25 mouse cellular contexts compared by ENCODE assay signal in the genomic region with DNA sequence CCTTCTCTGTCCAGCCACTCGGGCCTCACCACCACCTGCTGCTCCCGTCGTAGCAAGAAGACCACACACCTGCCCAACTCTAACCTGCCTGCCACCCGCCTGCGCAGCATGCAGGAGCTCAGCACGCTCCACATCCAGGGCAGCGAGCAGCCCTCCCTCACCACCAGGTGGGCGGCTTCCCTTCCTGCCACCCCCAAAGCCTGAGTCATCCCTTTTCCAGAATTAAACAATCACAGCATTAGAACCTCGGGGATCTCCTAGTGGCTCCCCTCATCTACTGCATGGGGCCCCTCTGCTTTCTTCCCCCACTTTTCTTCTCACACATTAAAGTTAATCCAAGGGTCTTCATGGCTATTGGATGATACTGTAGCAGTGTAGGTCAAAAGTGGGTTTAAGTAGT. TPM values are rescaled to one million over a fixed set of nuclear protein-coding genes. Genes with fewer than 3 reads are reported as not detected.
A peak's percentile ranks its signal among the peaks of the same experiment; 100 is the strongest.
DNase-seq lines count a peak whose midpoint lies in the region; ATAC-seq and TF ChIP-seq lines count a peak whose summit lies in the region.
"Had no signal": no experiment of that assay in that cellular context is flagged by ENCODE, and none has a peak within 500 bp of the region (broad histone marks: within the 10 kb centered on the region; RNA-seq: fewer than 3 reads in every experiment).

No protein-coding gene starts in this region.

- H3K4me2 ChIP-seq in midbrain, embryonic 11.5 days, result no peak overlapping the region
- no peak overlapping the region for H3K4me2 ChIP-seq in midbrain, embryonic 14.5 days (ENCODE audit: low read length)
- H3K4me2 ChIP-seq in liver, embryonic 12.5 days, result no peak overlapping the region
- H3K4me2 ChIP-seq: embryonic facial prominence, embryonic 13.5 days; hindbrain, embryonic 15.5 days; intestine, embryonic 15.5 days; limb, embryonic 12.5 days; liver, embryonic 13.5 days; lung, embryonic 14.5 days; midbrain, embryonic 13.5 days; neural tube, embryonic 13.5 days had no signal

- H3K36me3 ChIP-seq in heart, embryonic 10.5 days, result no peaks in the 10 kb centered on the region
- no peaks in the 10 kb centered on the region for H3K36me3 ChIP-seq in midbrain, embryonic 11.5 days (ENCODE audit: control insufficient read depth, insufficient read depth, low read length)
- H3K36me3 ChIP-seq in midbrain, embryonic 14.5 days (ENCODE audit: control insufficient read depth, insufficient read depth, low read length), result 0 out of 2 replicates have a peak, but pooled peaks cover 2% of the 10 kb centered on the region
- no peaks in the 10 kb centered on the region for H3K36me3 ChIP-seq in liver, embryonic 12.5 days
- H3K36me3 ChIP-seq: embryonic facial prominence, embryonic 13.5 days; intestine, embryonic 15.5 days; limb, embryonic 12.5 days; liver, embryonic 13.5 days; neural tube, embryonic 13.5 days had no signal

- no peak overlapping the region for H3K4me3 ChIP-seq in heart, embryonic 10.5 days
- no peak overlapping the region for H3K4me3 ChIP-seq in midbrain, embryonic 11.5 days (ENCODE audit: low read depth, low read length)
- H3K4me3 ChIP-seq in midbrain, embryonic 14.5 days (replicated peaks; ENCODE audit: low read depth, low read length), result no peak overlapping the region
- H3K4me3 ChIP-seq in cortical plate, adult 2 months (ENCODE audit: insufficient read depth, low read length), result no peak overlapping the region
- H3K4me3 ChIP-seq in liver, embryonic 12.5 days, result no peak overlapping the region
- H3K4me3 ChIP-seq: embryonic facial prominence, embryonic 13.5 days; hindbrain, embryonic 15.5 days; intestine, embryonic 15.5 days; limb, embryonic 12.5 days; liver, embryonic 13.5 days; midbrain, embryonic 13.5 days; neural tube, embryonic 13.5 days had no signal

- H3K9ac ChIP-seq in midbrain, embryonic 11.5 days (ENCODE audit: low read length), result no peak overlapping the region
- no peak overlapping the region for H3K9ac ChIP-seq in midbrain, embryonic 14.5 days (replicated peaks; ENCODE audit: low read length)
- H3K9ac ChIP-seq in liver, embryonic 12.5 days, result no peak overlapping the region
- H3K9ac ChIP-seq: embryonic facial prominence, embryonic 13.5 days; hindbrain, embryonic 15.5 days; intestine, embryonic 15.5 days; limb, embryonic 12.5 days; liver, embryonic 13.5 days; lung, embryonic 14.5 days; midbrain, embryonic 13.5 days; neural tube, embryonic 13.5 days had no signal

- DNase-seq in heart, embryonic 10.5 days (ENCODE audit: low spot score), result peak; percentile 56
- no peak for DNase-seq in heart, adult 18-20 months
- peak; percentile 67 for DNase-seq in midbrain, embryonic 11.5 days (ENCODE audit: low spot score, missing footprints)
- no peak for DNase-seq in midbrain, embryonic 14.5 days
- DNase-seq in telencephalon, adult 2 months (ENCODE audit: low read depth, low spot score), result peak; percentile 19
- DNase-seq: adrenal gland, adult 2 months; B cell, adult 2 months; cerebellum, postnatal 10 days; heart, postnatal 4 days; kidney, adult 9 months; kidney, postnatal 25 days; liver, embryonic 13.5 days; lung, postnatal 4 days; thymus, postnatal 36 days had no signal

- TF ChIP-seq POLR2A in cortical plate, adult 2 months (IDR thresholded peaks at IDR 0.05; ENCODE audit: extremely low read depth, insufficient read depth, low read length), result no peak

- peaks cover 11% of the 10 kb centered on the region; the same call in 1 of the 2 replicates for H3K27me3 ChIP-seq in heart, embryonic 10.5 days (ENCODE audit: insufficient read depth, poor library complexity, severe bottlenecking)
- H3K27me3 ChIP-seq in midbrain, embryonic 11.5 days (ENCODE audit: control insufficient read depth, insufficient read depth, low read length), result no peaks in the 10 kb centered on the region
- no peaks in the 10 kb centered on the region for H3K27me3 ChIP-seq in midbrain, embryonic 14.5 days (ENCODE audit: control insufficient read depth, insufficient read depth, low read length)
- peaks cover 21% of the 10 kb centered on the region for H3K27me3 ChIP-seq in liver, embryonic 12.5 days (replicated peaks)
- H3K27me3 ChIP-seq: embryonic facial prominence, embryonic 13.5 days; hindbrain, embryonic 15.5 days; intestine, embryonic 15.5 days; limb, embryonic 12.5 days; midbrain, embryonic 13.5 days; neural tube, embryonic 13.5 days had no signal

- H3K4me1 ChIP-seq in heart, embryonic 10.5 days, result no peaks in the 10 kb centered on the region
- no peaks in the 10 kb centered on the region for H3K4me1 ChIP-seq in midbrain, embryonic 11.5 days (ENCODE audit: control insufficient read depth, insufficient read depth, low read length)
- no peaks in the 10 kb centered on the region for H3K4me1 ChIP-seq in midbrain, embryonic 14.5 days (ENCODE audit: control insufficient read depth, insufficient read depth, low read length)
- no peaks in the 10 kb centered on the region for H3K4me1 ChIP-seq in cortical plate, adult 2 months (ENCODE audit: control insufficient read depth, insufficient read depth, low read length)
- peaks cover 12% of the 10 kb centered on the region for H3K4me1 ChIP-seq in liver, embryonic 12.5 days
- H3K4me1 ChIP-seq: embryonic facial prominence, embryonic 13.5 days; hindbrain, embryonic 15.5 days; intestine, embryonic 15.5 days; limb, embryonic 12.5 days; midbrain, embryonic 13.5 days; neural tube, embryonic 13.5 days had no signal

- TF ChIP-seq CTCF in cortical plate, adult 2 months (IDR thresholded peaks at IDR 0.05; ENCODE audit: extremely low read depth, insufficient read depth, low read length), result 0 out of 2 replicates have a peak, but pooled peaks have one; percentile 2

- ATAC-seq in midbrain, embryonic 11.5 days (ENCODE audit: low FRiP score), result no peak
- no peak for ATAC-seq in midbrain, embryonic 14.5 days (ENCODE audit: low FRiP score, low TSS enrichment)
- no peak for ATAC-seq in liver, embryonic 12.5 days
- ATAC-seq: forebrain, embryonic 14.5 days; intestine, embryonic 15.5 days; midbrain, embryonic 13.5 days had no signal

- 40% methylated on average over 9 of the region's 9 CpGs for WGBS in heart, embryonic 10.5 days
- WGBS in midbrain, embryonic 11.5 days, result 55% methylated on average over 9 of the region's 9 CpGs
- whole genome bisulfite sequencing in midbrain, embryonic 14.5 days, result 52% methylated on average over 9 of the region's 9 CpGs
- 32% methylated on average over 9 of the region's 9 CpGs for WGBS in liver, embryonic 12.5 days (ENCODE audit: insufficient replicate concordance)

- no peaks in the 10 kb centered on the region for H3K9me3 ChIP-seq in heart, embryonic 10.5 days
- no peaks in the 10 kb centered on the region for H3K9me3 ChIP-seq in midbrain, embryonic 11.5 days (ENCODE audit: control insufficient read depth, low read length)
- H3K9me3 ChIP-seq in midbrain, embryonic 14.5 days (ENCODE audit: control insufficient read depth, low read length), result no peaks in the 10 kb centered on the region
- H3K9me3 ChIP-seq in liver, embryonic 12.5 days (replicated peaks), result no peaks in the 10 kb centered on the region
- H3K9me3 ChIP-seq: embryonic facial prominence, embryonic 13.5 days; hindbrain, embryonic 15.5 days; intestine, embryonic 15.5 days; limb, embryonic 12.5 days; liver, embryonic 13.5 days; midbrain, embryonic 13.5 days; neural tube, embryonic 13.5 days had no signal

- H3K27ac ChIP-seq in heart, embryonic 10.5 days, result no peak overlapping the region
- H3K27ac ChIP-seq in midbrain, embryonic 11.5 days (ENCODE audit: low read depth, low read length), result no peak overlapping the region
- H3K27ac ChIP-seq in midbrain, embryonic 14.5 days (replicated peaks; ENCODE audit: low read depth, low read length), result no peak overlapping the region
- no peak overlapping the region for H3K27ac ChIP-seq in cortical plate, adult 2 months (ENCODE audit: insufficient read depth, low read length)
- H3K27ac ChIP-seq in liver, embryonic 12.5 days, result no peak overlapping the region
- H3K27ac ChIP-seq: embryonic facial prominence, embryonic 13.5 days; hindbrain, embryonic 15.5 days; intestine, embryonic 15.5 days; limb, embryonic 12.5 days; liver, embryonic 13.5 days; midbrain, embryonic 13.5 days; neural tube, embryonic 13.5 days had no signal

RNA-seq across cellular contexts. Expression of a gene that starts 19.2 kb away (rescaled TPM):
- 30.5 and 37.2 TPM in 2 replicates for polyA plus RNA-seq in heart, embryonic 10.5 days (2016; fragmentation: Nextera tagmentation; extraction: Ambion mirVana)
- 10 to 100 TPM; 11.4 to 11.5 TPM for total RNA-seq in heart, adult 18-20 months (2021)
- 46.3 and 52.7 TPM in 2 replicates for polyA plus RNA-seq in midbrain, embryonic 11.5 days (2014; fragmentation: Nextera tagmentation; extraction: Ambion mirVana)
- polyA plus RNA-seq in midbrain, embryonic 14.5 days (2014; fragmentation: Nextera tagmentation; extraction: Ambion mirVana), result 19.1 and 32.0 TPM in 2 replicates
- 9.1 and 9.4 TPM in 2 replicates for polyA plus RNA-seq in cortical plate, adult 2 months (2012; rRNA removed)
- 31.6 and 34.4 TPM in 2 replicates for polyA plus RNA-seq in liver, embryonic 12.5 days (2016; fragmentation: Nextera tagmentation; extraction: Ambion mirVana)

RNA-seq across cellular contexts. Expression of a gene that starts 36.2 kb away (rescaled TPM):
- 1.5 and 2.4 TPM in 2 replicates for polyA plus RNA-seq in heart, embryonic 10.5 days (2016; fragmentation: Nextera tagmentation; extraction: Ambion mirVana)
- total RNA-seq in heart, adult 18-20 months (2021), result 10 to 100 TPM; 16.4 to 16.5 TPM
- 0.34 and 0.56 TPM in 2 replicates for polyA plus RNA-seq in midbrain, embryonic 11.5 days (2014; fragmentation: Nextera tagmentation; extraction: Ambion mirVana)
- 1.5 and 3.2 TPM in 2 replicates for polyA plus RNA-seq in midbrain, embryonic 14.5 days (2014; fragmentation: Nextera tagmentation; extraction: Ambion mirVana)
- polyA plus RNA-seq in cortical plate, adult 2 months (2012; rRNA removed), result 71.9 and 75.2 TPM in 2 replicates
- 0.33 and 0.37 TPM in 2 replicates for polyA plus RNA-seq in liver, embryonic 12.5 days (2016; fragmentation: Nextera tagmentation; extraction: Ambion mirVana)
- total RNA-seq: granulocyte monocyte progenitor cell, adult 5-6 weeks had no signal

Comparison
In these comparisons a context has a peak if more than half of its experiments do, and no peak if none do; other contexts are left out.
1. DNase-seq: peak in heart, embryonic 10.5 days (single experiment), midbrain, embryonic 11.5 days (single experiment) and telencephalon, adult 2 months (single experiment); none in heart, adult 18-20 months (0 of 2) and midbrain, embryonic 14.5 days (single experiment).
2. RNA of a gene that starts 36.2 kb away (polyA plus RNA-seq): 71.9 to 75.2 TPM in cortical plate, adult 2 months; 1.5 to 2.4 TPM in heart, embryonic 10.5 days, 1.5 to 3.2 TPM in midbrain, embryonic 14.5 days, 0.34 to 0.56 TPM in midbrain, embryonic 11.5 days and 0.33 to 0.37 TPM in liver, embryonic 12.5 days; every median in the first group is over 10 times any median in the second.